Mouse (Mus musculus) CD4-positive, CD25-positive, alpha-beta regulatory T cell, adult 2 months (primary cell): Measurements from ENCODE around the gene Reep6.

Experiments used
- DNase-seq: peaks from one replicate; pipeline ENCODE4 v3.0.0-alpha.2; 2012; ENCODE audit warnings: low read depth, low spot score

Gene Reep6

DNA sequence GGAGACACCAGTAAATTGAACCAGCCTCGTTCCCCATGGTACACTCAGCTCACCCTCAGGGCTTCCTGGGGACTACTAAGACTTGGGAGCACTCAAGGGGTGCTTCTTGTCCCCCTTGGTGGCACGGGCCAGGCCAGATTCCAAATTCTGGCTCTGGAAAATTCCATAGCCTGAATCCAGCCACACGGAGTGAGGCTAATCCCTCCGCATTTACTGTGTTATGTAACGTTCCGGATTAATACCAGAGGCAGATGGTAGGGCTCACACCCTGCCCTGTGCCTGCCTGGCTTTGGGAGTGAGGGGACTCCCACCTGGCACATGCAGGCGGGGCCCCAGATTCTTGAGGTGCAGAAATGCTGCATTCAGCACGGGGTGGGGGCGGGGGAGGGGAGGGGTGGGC lies 25.7 kb downstream of the Reep6 start:
- no peak for DNase-seq

DNA sequence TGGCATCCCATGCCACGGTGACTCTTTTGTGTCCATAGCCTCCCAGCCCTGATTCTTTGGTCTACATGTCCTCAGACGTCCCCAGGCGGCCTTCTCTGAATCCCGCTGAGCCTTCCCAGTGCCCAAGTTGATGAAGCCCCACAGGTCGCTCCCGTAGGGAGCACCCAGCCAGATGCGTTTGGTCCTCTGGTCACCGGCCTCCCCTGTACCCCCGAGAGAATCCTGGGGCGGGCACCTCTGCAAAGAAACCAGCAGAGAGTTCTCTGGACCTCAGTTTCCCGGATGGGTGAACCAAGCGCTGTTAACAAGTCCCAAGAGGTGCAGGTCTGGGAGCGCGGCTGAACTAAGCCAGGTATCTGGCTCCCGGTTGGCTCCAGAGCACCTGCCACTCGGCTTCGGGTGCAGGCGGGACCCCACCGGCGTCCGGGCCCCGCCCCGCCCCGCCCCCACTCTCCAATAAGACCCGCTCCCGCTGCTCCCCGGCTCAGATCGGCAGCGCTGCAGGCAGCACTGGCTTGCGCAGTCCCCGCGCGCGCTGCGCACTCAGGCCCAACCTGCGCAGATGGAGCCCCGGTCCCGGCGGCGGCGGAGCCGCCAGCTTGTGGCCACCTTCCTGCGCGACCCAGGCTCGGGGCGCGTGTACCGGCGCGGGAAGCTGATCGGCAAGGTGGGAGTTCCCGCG lies 26.4 kb downstream of the Reep6 start, which contains the start of gene Plk5:
Plk5 (plus strand) TSS at position 459 of the 682 bp plus-strand sequence.
- DNase-seq: no peak

DNA sequence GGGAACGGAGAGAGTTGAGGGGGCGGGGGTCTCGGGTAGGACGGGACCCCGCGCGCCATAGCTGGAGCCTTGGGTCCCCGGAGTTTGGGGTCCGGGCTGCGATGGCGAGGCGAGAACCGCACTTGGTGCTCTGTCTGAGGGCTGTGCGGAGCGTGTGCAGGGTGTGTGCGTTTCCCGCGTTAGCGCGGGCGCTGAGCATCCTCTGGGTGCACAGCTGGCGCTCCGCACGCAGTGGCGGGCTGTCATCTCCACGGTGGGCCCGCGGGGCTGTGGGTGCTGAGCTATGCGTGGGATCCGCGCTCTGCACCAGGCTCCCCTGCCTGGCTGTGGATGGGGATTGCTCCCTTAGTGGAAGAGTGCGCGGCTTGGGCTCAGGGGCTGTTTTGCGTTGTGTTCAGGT lies 27.0 kb downstream of the Reep6 start:
- DNase-seq: no peak

DNA sequence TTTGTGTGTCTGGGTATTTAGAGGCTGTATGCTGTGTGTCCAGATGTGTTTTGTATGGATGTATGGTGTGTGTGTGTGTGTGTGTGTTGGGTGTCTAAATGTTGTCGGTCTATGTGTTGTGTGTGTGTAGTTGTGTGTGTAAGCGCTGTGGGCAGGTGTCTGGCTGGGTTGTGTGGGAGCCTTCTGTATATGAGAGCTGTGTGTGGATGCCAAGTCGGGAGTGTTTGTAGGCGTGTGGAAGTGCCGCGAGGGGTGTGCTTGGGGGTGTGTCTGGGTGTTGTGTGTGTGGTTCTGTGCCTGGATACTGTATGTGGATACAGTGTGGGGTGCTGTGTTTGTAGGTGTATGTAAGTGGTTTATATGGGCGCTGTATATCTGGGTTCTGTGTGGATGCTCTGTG lies 27.6 kb downstream of the Reep6 start:
- DNase-seq: no peak

DNA sequence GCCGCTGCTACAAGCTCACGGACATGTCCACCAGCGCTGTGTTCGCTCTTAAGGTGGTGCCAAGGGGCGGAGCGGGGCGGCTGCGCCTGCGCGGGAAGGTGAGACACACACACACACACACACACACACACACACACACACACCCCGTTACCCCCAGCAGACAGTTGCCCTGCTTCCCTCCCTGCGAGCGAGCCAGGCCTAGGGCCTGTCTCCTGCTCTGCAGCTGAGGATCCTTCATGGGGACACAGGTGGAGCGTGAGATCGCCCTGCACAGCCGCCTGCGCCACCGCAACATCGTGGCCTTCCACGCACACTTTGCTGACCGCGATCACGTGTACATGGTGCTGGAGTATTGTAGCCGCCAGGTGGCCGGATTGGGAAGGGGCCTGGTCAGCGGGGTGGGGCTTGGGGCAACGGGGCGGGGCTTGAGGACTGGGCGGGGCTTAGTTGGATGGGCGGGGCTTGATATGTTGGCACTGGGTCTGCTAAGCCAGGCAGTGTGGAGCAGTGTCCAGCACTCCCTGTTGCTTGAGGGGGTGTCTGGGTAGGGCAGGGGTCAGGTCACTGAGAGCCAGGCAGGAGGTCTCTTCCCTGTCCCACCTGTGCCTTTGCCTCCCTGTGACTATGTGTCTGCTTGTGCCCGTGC lies 28.4 kb downstream of the Reep6 start:
- no peak for DNase-seq

DNA sequence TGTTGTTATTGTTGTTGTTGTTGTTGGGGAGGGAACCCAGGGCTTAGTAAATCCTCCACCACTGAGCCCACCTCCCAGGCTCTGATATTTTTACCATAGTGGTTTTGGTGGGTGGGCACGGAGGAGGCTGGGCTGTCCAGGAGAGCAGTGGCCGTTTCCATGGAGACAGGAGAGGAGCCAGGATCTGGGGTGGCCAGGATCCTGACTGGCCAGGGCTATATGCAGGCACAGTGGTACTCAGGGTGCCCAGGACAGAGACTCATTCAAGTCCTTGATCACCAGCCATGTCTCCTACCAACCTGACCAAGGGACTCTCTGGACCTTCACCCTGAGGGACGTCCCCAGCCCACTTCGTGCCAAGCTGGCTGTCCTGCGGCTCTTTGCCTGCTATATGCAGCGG lies 34.0 kb downstream of the Reep6 start:
- DNase-seq: no peak

DNA sequence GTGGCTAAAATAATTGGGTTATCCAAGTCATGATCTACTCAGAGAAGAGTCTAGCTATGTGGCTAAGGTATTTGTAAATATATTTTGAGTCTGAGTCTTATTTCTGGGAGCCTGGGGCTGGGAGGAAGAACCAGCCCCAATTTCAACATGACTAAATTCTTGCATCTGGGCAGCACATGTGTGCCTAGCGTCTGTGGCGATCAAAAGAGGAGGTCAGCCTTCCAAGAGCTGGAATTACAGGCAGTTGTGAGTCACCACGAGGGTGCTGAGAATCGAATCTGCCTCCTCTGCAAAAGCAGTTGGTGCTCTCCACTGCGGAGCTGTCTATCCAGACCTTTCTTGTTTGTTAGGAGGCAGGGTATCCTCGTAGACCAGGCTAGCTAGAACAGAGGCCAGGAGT lies 36.0 kb downstream of the Reep6 start:
- DNase-seq: no peak

DNA sequence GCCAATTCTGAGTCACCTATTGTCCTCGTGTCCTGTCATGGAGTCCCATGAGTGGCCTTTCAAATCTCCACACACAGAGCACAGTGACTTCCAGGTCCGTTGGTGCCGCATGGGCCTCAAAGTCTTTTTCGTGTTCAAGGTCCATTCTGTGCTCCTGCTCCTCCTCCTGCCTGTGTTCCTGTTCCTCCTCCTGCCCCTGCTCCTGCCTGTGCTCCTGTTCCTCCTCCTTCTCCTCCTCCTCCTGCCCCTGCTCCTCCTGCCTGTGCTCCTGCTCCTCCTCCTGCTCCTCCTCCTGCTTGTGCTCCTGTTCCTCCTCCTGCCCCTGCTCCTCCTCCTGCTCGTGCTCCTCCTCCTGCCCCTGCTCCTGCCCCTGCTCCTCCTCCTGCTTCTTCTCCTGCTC lies 38.2 kb downstream of the Reep6 start:
- DNase-seq: peak; percentile 47

DNA sequence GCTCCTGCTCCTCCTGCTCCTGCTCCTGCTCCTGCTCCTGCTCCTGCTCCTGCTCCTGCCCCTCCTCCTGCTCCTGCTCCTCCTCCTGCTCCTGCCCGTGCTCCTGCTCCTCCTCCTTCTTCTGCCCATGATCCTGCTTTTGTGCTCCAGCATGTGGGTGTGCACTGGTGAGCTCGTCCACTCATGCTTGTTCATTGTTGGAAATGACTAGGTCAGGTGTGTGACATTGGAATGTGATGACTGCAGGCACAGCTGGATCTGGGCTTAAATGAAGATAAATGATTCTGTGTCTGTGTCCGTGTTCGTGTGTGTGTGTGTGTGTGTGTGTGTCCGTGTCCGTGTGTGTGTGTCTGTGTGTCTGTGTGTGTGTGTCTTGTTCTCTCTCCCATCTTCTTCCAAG lies 38.6 kb downstream of the Reep6 start:
- DNase-seq: peak; percentile 37

DNA sequence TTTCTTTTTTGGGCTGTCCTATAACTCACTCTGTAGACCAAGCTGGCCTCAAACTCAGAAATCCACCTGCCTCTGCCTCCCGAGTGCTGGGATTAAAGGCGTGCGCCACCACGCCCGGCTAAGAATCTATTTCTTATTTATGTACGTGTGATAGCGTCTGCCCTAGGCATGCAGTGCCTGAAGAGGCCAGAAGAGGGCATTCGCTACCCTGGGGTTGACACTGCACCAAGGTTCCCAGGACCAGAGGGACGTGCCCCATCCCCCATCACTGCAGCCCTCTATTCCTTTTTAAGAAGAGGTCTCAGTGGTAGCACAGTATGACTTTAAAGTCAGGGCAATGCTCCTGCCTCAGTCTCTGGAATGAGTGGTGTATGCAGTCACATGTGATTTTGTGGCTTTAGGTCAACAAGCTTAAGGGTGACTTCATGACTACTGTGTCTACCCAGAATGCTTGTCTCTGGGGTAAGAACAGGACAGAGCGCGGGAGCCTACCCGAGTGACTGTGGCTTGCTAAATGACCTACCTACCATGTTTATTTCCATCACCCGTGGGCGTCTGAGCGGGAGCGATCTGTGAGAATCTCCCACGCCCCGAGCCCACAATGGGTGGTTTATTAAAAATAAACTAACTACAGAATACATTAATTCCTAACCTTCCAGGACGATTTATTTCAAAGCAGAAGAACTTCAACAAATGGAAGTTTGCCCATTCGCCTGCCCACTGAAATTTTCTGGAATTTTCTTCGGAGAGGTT lies 40.4 kb downstream of the Reep6 start:
- DNase-seq: peak; percentile 58

DNA sequence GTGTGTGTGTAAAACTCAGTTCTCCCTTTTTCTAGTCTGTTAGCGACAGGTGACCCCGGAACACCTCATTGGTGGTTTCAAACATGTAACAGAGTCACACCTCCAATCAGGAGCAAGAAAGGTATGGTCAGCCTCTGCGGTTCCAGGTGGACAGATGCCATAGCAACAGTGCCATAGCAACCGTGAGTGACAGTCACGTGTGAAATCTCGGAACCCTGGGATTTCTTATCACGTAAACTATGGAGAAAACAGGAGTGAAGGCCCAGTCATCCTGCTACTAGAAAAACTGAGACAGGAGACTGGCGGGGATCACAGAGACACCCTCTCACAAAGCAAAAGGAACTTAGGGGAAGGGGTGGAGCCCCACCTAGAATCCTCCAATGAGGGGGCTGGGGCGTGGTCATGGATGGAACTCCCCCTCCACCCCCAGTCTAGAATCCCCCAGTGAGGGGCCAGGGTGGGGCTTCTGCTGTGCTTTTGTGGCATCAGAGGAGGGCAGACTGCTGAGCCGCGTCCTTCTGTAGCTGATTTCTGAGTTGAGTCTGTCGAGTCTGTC lies 41.7 kb downstream of the Reep6 start:
- DNase-seq: peak; percentile 61

DNA sequence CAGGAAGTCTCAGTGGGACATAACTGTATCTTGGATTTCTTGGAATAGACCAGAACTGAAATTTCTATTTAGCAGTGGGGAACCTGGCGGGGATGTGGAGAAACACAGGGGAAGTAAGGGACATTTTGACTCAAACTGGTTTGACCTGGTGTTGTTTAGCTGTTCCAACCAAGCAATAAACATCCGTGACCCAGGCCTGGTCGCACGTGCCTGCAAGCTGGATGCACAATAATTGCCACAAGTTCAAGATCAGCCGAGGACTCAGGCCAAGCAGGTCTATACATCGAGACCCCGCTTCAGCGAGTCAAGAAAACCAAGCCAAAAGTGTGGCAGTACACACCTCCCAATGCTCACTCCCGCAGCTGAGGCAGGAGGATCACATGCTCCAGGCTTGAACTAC lies 42.2 kb downstream of the Reep6 start:
- DNase-seq: no peak

DNA sequence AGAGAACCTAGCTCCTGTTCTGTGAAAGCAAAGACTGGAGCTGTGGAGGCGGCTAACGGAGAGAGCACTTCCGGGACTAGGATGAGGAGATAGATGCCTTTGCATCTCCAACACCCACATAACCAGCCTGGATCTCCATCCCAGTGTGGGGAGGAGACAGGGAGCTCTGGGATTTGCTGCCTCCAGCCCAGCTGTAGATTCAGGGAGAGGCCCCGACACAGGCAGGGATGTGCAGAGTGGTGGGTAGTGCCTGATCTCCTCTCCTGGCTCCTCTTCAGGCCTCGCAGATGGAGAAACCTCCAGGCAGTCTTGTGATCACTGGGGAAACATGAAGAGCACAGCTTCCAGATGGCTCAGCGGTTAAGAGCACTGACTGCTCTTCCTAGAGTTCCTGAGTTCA lies 43.0 kb downstream of the Reep6 start:
- no peak for DNase-seq

DNA sequence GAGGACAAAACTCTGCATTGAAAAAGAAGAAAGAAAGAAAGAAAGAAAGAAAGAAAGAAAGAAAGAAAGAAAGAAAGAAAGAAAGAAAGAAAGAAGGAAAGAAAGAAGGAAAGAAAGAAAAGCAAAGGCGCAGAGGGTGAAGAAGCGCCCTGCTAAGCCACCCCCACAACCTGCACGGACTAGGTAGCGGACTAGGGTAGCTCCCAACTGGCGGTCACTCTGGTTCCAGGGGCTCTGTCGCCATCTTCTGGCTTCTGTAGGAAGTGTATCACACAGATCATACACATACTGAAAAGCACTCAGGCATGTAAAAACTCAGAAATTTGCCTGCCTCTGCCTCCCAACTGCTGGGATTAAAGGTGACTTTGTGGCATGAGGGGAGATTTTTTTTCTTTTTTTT lies 44.3 kb downstream of the Reep6 start:
- DNase-seq: peak; percentile 67

DNA sequence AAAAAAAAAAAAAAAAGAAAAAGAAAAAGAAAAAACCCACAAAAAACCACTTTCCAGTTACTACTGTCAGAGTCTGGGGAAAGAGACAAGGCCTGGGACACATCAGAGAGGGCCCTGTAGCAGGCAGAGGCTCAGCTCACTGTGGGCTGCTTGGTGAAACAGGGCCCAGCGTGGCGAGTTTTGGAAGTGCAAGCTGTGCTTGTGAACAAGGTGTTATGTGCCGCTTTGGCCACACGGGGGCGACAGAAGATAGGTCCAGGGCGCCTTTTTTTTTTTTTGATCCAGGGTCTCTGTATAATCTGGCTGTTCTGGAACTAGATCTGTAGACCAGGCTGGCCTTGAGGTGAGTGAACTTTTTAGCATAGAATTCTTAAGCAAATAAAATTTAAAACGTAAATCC lies 46.4 kb downstream of the Reep6 start:
- DNase-seq: peak; percentile 96

DNA sequence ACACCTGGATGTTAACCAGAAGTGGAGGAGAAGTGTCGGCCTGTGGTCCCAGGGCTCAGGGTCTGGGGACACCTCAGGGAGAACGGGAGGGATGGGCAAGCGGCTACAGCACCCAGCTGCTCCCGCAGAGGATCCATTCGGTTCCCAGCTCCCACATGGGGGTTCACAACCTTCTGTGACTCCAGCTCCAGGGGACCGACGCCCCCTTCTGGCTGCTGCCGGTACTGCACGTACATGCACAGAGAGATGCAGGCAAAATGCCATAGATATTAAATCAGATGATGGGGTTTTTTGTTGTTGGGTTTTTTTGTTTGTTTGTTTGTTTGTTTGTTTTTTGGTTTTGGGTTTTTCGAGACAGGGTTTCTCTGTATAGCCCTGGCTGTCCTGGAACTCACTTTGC lies 48.0 kb downstream of the Reep6 start:
- peak; percentile 67 for DNase-seq

DNA sequence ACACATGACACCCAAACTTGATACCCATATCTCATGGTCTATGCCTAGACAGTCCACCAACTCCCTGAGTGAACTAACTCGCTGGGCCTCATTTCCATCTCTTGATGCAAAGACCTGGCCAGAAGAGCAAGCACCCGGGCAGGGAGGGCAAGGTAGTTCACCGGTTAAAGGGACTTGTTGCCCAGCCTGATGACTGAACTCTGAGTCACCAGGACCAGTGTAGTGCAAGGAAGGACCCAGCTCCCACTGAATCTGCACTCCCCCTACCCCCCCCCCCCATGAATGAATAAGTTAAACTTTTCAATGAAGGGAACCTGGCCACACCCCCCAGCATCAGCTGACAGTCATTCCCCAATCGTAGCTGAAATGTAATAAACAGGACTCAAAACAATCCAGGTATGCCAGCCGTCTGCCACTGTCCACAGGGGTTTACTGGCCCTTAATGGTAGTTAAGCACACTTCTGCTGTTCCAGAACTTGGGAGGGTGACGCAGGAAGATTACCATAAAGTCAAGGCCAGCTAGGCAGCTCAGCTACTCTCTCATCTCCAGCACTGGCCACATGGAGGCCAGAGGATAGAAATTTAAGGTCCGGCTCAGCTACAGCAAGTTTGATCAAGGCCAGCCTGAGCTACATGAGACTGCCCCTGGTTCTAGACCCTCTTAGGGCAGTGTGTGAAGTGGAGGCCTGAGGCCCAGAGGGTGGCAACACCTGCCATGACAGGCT lies 53.0 kb downstream of the Reep6 start:
- no peak for DNase-seq

DNA sequence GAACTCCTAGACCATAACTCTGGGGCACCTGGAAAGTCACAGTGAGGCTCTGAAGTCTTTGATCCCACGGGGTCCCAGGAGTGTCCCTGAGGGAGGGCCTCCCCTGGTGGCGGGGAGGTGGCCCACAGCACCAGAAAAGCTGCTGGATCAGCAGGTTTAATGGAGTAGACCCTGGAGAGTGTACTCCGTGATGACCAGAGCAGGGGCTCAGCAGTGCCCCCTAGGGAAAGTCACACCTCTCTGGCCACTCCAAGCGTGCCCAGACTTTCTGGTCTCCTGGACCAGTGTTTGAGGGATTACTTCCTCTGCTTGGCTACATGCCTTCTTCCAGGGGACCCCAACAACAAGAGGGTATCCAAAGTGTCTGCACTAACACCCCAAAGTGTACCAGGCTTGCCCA lies 53.7 kb downstream of the Reep6 start:
- no peak for DNase-seq

DNA sequence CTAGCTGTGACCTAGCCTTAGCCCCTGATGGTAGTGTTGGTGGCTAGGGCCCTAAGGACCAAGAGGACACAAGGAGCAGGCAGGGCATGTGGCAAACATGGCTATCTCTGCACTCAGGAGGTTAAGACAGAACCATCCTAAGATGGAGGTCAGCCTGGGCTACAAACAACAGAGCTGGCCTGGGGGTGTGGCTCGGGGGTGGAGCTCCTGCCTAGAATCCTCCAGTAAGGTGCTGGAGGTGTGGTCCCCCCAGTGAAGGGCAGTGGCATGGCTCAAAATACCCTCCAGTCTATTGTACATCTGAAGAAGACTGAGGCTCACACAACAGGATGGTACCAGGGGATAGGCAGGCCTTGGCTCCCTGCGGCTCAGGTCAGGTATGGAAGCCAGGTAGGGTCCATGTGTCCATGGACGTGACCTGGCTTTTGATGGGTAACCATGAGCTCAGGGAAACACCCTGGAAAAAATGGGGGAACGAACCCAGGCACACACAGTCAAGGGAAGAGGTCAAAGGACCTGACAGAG lies 54.4 kb downstream of the Reep6 start:
- DNase-seq: no peak

DNA sequence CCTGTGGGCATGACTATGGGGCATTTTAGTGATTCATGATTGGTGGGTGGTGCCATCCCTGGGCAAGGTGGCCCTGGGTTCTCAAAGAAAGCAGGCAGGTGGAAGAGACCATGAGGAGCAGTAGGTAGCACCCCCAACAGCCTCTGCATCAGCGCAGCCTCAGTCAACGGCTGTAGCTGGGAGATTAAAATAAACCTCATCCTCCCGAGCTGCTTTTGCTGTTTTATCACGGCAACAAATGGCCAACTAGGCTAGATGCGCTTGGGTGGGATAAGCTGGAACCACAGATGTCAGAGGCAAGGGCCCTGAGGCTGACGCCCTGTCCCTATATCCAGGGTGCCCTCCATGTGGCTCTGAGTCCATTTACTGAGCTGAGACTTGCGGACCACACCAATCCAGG lies 55.0 kb downstream of the Reep6 start:
- DNase-seq: no peak

DNA sequence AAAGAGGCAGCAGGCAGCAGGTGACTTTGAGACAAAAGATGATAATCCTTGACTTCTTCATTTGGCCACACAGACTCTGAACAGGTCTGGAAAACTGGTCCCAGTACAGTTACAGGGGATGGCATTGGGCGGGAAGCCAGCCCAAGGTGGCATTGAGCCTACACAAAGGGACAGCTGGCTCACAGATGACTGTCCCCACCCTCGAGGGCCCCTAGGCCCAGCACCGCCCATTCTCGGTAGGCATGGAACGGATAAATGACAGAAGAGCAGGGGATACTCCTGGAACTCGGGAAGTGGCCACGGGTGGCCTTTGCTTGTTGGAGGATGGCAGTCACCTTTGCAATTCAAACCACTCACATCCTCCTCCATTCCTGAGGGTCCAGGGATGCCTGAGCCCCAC lies 55.6 kb downstream of the Reep6 start:
- DNase-seq: no peak
